In genomic region chr15:85205792-85206702, GRCm38 (mm10) we compare ENCODE assay signal across 8 mouse cellular contexts. TPM values are rescaled to one million over a fixed set of nuclear protein-coding genes. Genes with fewer than 3 reads are reported as not detected.
DNase-seq lines count a peak whose midpoint lies in the region; ATAC-seq and TF ChIP-seq lines count a peak whose summit lies in the region.

Gene Fbln1, plus strand, starts transcription at chr15:85205949.

- no peak for TF ChIP-seq EP300 in stomach, postnatal 0 days (optimal IDR thresholded peaks at IDR 0.05)

- WGBS in embryonic facial prominence, embryonic 14.5 days, result 1% methylated on average over 40 of the region's 64 CpGs
- under 1% methylated on average over 44 of the region's 64 CpGs for WGBS in limb, embryonic 11.5 days
- WGBS in midbrain, embryonic 14.5 days, result under 1% methylated on average over 64 of the region's 64 CpGs
- WGBS in stomach, postnatal 0 days, result under 1% methylated on average over 41 of the region's 64 CpGs

- ATAC-seq in embryonic facial prominence, embryonic 14.5 days (ENCODE audit: low read depth), result peak; percentile 89
- peak; percentile 82 for ATAC-seq in limb, embryonic 11.5 days (ENCODE audit: insufficient number of reproducible peaks, low FRiP score, low TSS enrichment, low read depth)
- ATAC-seq in midbrain, embryonic 14.5 days (ENCODE audit: low FRiP score, low TSS enrichment), result peak; percentile 86
- peak; percentile 82 for ATAC-seq in stomach, postnatal 0 days (ENCODE audit: low FRiP score, low TSS enrichment)

- peaks cover 21% of the 10 kb centered on the region; the same call in 1 of the 2 replicates for H3K36me3 ChIP-seq in embryonic facial prominence, embryonic 14.5 days (ENCODE audit: control insufficient read depth, insufficient read depth, low read length)
- peaks cover 6% of the 10 kb centered on the region for H3K36me3 ChIP-seq in limb, embryonic 11.5 days (ENCODE audit: control insufficient read depth, insufficient read depth, low read length)
- H3K36me3 ChIP-seq in midbrain, embryonic 14.5 days (ENCODE audit: control insufficient read depth, insufficient read depth, low read length), result no peaks in the 10 kb centered on the region
- H3K36me3 ChIP-seq in stomach, postnatal 0 days (ENCODE audit: control insufficient read depth, insufficient read depth, low read length), result no peaks in the 10 kb centered on the region

- H3K9ac ChIP-seq in embryonic facial prominence, embryonic 14.5 days (ENCODE audit: low read depth, low read length), result peak within 1 kb of the TSS; percentile 89
- H3K9ac ChIP-seq in limb, embryonic 11.5 days (ENCODE audit: low read length), result peak within 1 kb of the TSS; percentile 99
- peak within 1 kb of the TSS; percentile 56 for H3K9ac ChIP-seq in midbrain, embryonic 14.5 days (replicated peaks; ENCODE audit: low read length)
- H3K9ac ChIP-seq in stomach, postnatal 0 days (ENCODE audit: low read length), result peak within 1 kb of the TSS; percentile 81

- peak within 1 kb of the TSS; percentile 88 for H3K4me2 ChIP-seq in embryonic facial prominence, embryonic 14.5 days (ENCODE audit: low read depth, low read length)
- peak within 1 kb of the TSS; percentile 96 for H3K4me2 ChIP-seq in limb, embryonic 11.5 days (ENCODE audit: low read depth, severe bottlenecking)
- peak within 1 kb of the TSS; percentile 85 for H3K4me2 ChIP-seq in midbrain, embryonic 14.5 days (ENCODE audit: low read length)
- H3K4me2 ChIP-seq in stomach, postnatal 0 days (replicated peaks; ENCODE audit: low read depth), result peak within 1 kb of the TSS; percentile 94

- H3K27me3 ChIP-seq in embryonic facial prominence, embryonic 14.5 days (replicated peaks; ENCODE audit: control insufficient read depth, insufficient read depth, low read length), result no peaks in the 10 kb centered on the region
- H3K27me3 ChIP-seq in limb, embryonic 11.5 days (ENCODE audit: control insufficient read depth, insufficient read depth, low read length), result no peaks in the 10 kb centered on the region
- no peaks in the 10 kb centered on the region; the same call in 1 of the 2 replicates for H3K27me3 ChIP-seq in midbrain, embryonic 14.5 days (ENCODE audit: control insufficient read depth, insufficient read depth, low read length)
- H3K27me3 ChIP-seq in stomach, postnatal 0 days (ENCODE audit: control insufficient read depth, insufficient read depth, low read length), result no peaks in the 10 kb centered on the region

- H3K9me3 ChIP-seq in embryonic facial prominence, embryonic 14.5 days (ENCODE audit: control insufficient read depth, low read length), result no peaks in the 10 kb centered on the region
- H3K9me3 ChIP-seq in limb, embryonic 11.5 days (ENCODE audit: control insufficient read depth, low read length), result no peaks in the 10 kb centered on the region
- no peaks in the 10 kb centered on the region for H3K9me3 ChIP-seq in midbrain, embryonic 14.5 days (ENCODE audit: control insufficient read depth, low read length)
- H3K9me3 ChIP-seq in stomach, postnatal 0 days (ENCODE audit: control insufficient read depth, low read length), result no peaks in the 10 kb centered on the region

- peaks cover 23% of the 10 kb centered on the region; the same call in 1 of the 2 replicates for H3K4me1 ChIP-seq in embryonic facial prominence, embryonic 14.5 days (ENCODE audit: control insufficient read depth, insufficient read depth, low read length)
- peaks cover 17% of the 10 kb centered on the region for H3K4me1 ChIP-seq in limb, embryonic 11.5 days (ENCODE audit: control insufficient read depth, insufficient read depth, low read length)
- peaks cover 26% of the 10 kb centered on the region for H3K4me1 ChIP-seq in midbrain, embryonic 14.5 days (ENCODE audit: control insufficient read depth, insufficient read depth, low read length)
- no peaks in the 10 kb centered on the region; the same call in 1 of the 2 replicates for H3K4me1 ChIP-seq in stomach, postnatal 0 days (replicated peaks; ENCODE audit: control insufficient read depth, insufficient read depth)

- DNase-seq in adrenal gland, postnatal 14 days, result peak; percentile 89
- peak; percentile 93 for DNase-seq in embryonic facial prominence, embryonic 14.5 days (ENCODE audit: low spot score)
- no peak for DNase-seq in heart, adult 8-10 months (ENCODE audit: low spot score)
- peak; percentile 28 to 49 for DNase-seq in kidney, adult 8-10 months
- DNase-seq in limb, embryonic 11.5 days (ENCODE audit: low spot score), result peak; percentile 92
- peak; percentile 88 for DNase-seq in midbrain, embryonic 14.5 days
- peak; percentile 89 for DNase-seq in stomach, postnatal 0 days (ENCODE audit: low spot score)
- no peak for DNase-seq in adipocyte (ENCODE audit: low spot score)

- TF ChIP-seq CTCF in stomach, postnatal 0 days (IDR thresholded peaks at IDR 0.05; ENCODE audit: low read depth), result peak; percentile 22; the same call in 1 of the 2 replicates

- peak within 1 kb of the TSS; percentile 80 for H3K27ac ChIP-seq in embryonic facial prominence, embryonic 14.5 days (replicated peaks; ENCODE audit: low read depth, low read length)
- peak within 1 kb of the TSS; percentile 94 for H3K27ac ChIP-seq in limb, embryonic 11.5 days (replicated peaks; ENCODE audit: low read depth, low read length)
- 0 out of 2 replicates have a peak within 1 kb of the TSS, but pooled peaks have one; percentile 20 for H3K27ac ChIP-seq in midbrain, embryonic 14.5 days (replicated peaks; ENCODE audit: low read depth, low read length)
- H3K27ac ChIP-seq in stomach, postnatal 0 days (replicated peaks), result peak within 1 kb of the TSS; percentile 87

- peak within 1 kb of the TSS; percentile 71 for H3K4me3 ChIP-seq in embryonic facial prominence, embryonic 14.5 days (ENCODE audit: low read depth, low read length)
- H3K4me3 ChIP-seq in limb, embryonic 11.5 days (ENCODE audit: low read depth, low read length), result peak within 1 kb of the TSS; percentile 89
- H3K4me3 ChIP-seq in midbrain, embryonic 14.5 days (replicated peaks; ENCODE audit: low read depth, low read length), result peak within 1 kb of the TSS; percentile 44
- peak within 1 kb of the TSS; percentile 53 for H3K4me3 ChIP-seq in stomach, postnatal 0 days (ENCODE audit: low read depth, low read length)

RNA-seq across cellular contexts. Expression of gene Fbln1, which starts in this region (rescaled TPM):
- 45.3 and 47.0 TPM in 2 replicates for total RNA-seq in adrenal gland, postnatal 14 days (2021)
- 235 and 267 TPM in 2 replicates for polyA plus RNA-seq in embryonic facial prominence, embryonic 14.5 days (2014; fragmentation: Nextera tagmentation; extraction: Ambion mirVana)
- 10 to 100 TPM; 52.9 to 86.6 (median 70.1) TPM for total RNA-seq in heart, adult 8-10 months (2022)
- 273 and 276 TPM in 2 replicates for polyA plus RNA-seq in limb, embryonic 11.5 days (2014; fragmentation: Nextera tagmentation; extraction: Ambion mirVana)
- 16.7 and 37.0 TPM in 2 replicates for polyA plus RNA-seq in midbrain, embryonic 14.5 days (2014; fragmentation: Nextera tagmentation; extraction: Ambion mirVana)
- 109 and 112 TPM in 2 replicates for polyA plus RNA-seq in stomach, postnatal 0 days (2015; fragmentation: Nextera tagmentation; extraction: Ambion mirVana)

Comparison
In these comparisons a context has a peak if more than half of its experiments do, and no peak if none do; other contexts are left out.
1. DNase-seq: peak in adrenal gland, postnatal 14 days (single experiment), embryonic facial prominence, embryonic 14.5 days (single experiment), kidney, adult 8-10 months (2 of 2), limb, embryonic 11.5 days (single experiment), midbrain, embryonic 14.5 days (single experiment) and stomach, postnatal 0 days (single experiment); none in heart, adult 8-10 months (single experiment) and adipocyte (single experiment).
2. H3K27ac ChIP-seq: peak in every context shown above with its lines; median percentile 94 in limb, embryonic 11.5 days; 87 in stomach, postnatal 0 days; 80 in embryonic facial prominence, embryonic 14.5 days; 20 in midbrain, embryonic 14.5 days.
3. Peak in every context shown above with its lines, with median percentiles within 50 percentile points of each other: ATAC-seq, H3K4me2 ChIP-seq, H3K4me3 ChIP-seq and H3K9ac ChIP-seq.